Mouse (Mus musculus): ENCODE measurements around the gene Miga1.

Miga1 gene

DNA sequence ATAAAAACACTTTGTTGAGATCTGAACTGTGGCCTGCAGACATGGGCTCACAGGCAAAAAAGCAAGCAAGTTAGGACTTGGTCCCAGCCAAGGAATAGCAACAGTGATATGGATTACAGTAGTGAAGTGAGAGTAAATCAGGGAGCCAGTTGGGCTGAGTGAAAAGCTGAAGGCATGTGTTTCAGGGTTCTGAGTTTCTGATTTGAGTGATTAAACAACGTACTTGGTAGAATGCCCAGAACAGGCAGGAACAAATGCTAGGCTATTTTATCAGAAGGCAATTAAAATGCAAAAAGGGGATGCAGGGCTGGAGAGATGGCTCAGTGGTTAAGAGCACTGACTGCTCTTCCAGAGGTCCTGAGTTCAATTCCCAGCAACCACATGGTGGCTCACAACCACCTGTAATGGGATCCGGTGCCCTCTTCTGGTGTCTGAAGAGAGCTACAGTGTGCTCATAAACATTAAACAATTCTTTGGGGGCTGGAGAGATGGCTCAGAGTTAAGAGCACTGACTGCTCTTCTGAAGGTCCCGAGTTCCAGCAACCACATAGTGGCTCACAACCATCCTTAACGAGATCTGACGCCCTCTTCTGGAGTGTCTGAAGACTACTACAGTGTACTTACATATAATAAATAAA is 94.8 kb downstream of the Miga1 start:
- no peak for DNase-seq (ENCODE audit: low spot score)

DNA sequence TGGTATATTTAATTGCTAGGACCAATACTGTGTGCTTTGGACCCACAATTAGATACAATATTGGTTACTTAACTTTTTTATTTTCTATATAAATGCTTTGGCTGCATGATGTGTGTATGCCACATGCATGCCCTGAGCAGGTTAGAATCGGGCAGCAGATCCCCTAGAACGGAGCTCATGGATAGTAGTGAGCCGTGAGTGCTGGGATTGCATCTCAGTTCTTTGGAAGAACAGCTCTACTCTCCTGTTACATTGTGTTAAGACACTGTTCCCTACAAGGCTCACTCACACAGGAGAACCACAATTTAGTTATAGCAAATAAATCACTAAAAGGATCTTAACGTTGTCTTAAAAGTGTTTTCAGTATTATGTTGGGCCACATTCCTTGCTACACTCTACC is 96.9 kb downstream of the Miga1 start:
- DNase-seq (ENCODE audit: low spot score): no peak

DNA sequence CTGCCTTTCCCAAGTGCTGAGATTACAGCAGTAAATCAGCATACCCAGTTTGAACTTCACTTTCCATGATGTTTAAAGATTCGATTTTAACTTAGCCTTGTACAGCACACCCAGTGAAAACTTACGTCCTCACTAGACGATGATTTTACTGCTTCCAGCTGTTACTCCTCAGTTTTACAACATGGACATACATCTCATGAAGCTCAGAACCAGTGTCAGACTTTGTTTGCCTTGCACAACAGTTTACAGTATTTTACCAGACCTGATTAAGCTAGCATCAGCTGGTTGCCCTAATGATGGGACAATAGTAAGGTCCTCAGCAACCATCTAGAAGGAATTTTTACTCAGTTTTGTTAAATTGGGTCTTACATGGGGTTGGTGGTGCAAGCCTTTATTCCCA is 99.1 kb downstream of the Miga1 start:
- DNase-seq (ENCODE audit: low spot score): no peak

DNA sequence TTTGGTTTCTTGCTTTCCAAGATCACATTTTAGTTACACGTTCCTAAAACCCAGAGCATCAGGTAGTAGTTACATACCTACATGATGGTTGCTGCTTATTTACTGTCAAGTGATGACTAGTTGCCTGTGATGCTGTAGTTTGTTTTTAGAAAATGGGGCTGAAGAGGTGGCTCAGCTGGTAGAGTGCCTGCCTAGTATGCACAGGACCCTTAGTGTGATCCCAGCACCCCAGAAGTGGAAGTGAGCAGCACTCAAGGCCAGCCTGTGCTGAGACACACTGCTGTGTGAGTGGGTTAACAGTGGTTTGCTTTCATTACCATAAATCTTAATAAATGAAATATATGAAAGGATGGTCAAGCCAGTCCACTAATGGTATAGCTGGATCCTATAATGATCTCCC is 100.6 kb downstream of the Miga1 start:
- no peak for DNase-seq (ENCODE audit: low spot score)

DNA sequence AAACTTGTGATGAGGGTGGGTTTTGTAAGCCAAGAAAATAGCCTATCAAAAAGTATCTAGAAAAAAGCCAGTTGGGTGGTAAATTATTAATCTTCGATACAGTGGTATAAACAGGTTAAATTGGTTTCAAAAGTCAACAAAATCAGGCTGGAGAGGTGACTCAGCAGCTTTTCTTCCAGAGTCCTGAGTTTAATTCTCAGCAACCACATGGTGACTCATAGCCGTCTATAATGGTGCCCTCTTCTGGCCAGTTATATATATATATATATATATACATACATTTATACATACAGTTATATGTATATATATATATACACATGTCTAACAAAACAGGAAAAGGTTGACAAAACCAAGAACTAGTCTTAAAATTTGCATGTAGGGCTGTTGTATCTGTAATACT is 101.4 kb downstream of the Miga1 start:
- no peak for DNase-seq (ENCODE audit: low spot score)

DNA sequence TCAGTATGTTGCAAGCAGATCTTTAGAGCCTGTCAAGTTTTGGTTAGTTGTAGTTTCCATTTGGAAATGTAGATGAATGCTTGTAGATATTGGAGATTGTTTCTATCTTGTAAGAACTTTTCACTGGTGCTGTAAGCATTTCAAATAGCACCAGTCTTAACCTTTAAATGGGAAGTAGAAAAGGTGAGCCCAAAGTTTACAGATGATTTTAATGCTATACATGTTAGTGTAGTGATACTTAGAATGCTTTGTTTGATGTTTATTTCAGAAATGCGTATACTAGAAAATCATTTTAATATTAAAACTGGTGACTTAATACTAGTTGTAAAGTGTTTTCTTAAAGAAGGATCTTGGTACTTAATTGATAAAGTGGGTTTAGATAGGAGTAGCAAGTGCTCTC is 104.4 kb downstream of the Miga1 start:
- DNase-seq (ENCODE audit: low spot score): no peak

DNA sequence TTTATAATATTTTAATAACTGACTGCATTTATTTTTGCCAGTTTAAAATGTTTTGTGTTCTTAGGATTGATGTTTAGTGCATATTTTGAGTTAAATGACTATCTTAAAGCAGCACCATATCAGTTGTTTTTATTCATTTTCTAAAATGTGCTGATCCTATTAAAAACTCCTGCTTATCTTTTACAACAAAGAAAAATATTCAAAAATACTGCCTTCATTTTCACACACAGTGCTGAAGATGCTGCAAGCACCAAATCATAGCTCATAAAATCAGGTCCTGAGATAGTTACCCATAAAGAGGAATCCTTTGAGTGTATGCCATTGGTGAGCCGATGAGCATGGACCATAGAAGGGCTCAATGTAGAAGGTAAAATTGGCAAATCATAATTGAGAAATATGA is 105.0 kb downstream of the Miga1 start:
- no peak for DNase-seq (ENCODE audit: low spot score)

DNA sequence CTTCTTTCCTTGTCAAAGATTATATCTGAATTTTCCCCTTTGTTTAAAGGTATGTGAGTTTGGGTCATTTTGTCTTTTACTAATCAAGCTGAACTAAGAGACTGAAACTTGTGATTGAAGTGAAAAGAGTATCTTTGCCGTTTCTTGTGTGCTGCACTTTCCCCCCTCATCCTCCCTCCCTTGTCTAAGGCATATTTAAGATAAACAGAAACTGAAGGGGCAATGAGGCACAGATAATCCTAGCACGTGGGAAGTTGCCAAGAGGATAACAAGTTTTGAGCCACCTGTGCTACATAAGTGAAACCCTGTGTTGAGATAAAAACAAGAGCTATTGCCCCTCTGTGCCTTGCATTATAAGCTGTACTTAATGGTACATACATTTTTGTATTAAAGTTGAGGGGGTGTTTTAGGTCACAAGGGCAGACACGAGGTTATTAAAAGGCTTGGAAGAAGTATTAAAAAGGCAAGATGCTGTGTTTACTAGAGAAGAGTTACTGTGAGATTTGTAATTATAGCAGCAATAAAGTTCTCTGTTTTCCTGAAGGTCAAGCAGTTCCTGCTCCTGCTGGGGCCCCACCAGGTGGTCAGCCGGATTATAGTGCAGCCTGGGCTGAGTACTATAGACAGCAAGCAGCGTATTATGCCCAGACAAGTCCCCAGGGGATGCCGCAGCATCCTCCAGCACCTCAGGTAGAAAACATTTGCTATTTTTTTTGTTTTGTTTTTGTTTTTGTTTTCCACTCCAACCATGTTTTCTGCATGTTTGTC is 108.7 kb downstream of the Miga1 start:
- no peak for DNase-seq (ENCODE audit: low spot score)

DNA sequence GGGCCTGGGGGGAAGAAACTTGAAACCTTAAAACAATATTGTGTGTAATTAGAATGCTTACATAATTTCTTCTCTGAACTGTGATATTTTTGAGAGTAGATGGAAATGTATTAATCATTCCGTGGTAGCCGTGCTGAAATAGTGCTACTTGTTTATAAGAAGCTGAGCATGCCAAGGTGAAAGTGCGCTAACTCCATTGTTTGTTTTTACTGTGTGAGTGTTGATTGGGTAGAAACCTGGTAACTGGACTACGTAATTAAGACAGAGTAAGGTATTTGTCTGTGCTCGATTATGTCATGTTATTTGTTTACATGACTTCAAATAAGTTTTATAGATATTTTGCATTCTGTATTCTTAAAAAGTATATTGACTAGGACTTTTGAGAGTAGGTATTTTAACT is 110.9 kb downstream of the Miga1 start:
- DNase-seq (ENCODE audit: low spot score): no peak

DNA sequence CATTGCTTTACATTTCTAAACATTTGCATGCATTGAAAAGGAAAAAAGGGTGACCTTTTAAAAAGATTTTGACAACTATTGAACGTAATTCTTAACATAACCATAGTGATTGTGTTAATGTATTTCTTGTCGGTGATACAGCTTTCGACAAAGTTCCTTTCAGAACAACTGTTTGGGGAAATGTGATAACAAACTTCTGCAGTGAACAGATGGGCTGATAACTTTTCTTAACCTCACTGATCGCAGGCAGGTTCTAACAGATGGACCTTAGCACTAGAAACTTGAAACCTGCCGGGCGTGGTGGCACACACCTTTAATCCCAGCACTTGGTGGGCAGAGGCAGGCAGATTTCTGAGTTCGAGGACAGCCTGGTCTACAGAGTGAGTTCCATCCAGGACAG is 111.4 kb downstream of the Miga1 start:
- DNase-seq (ENCODE audit: low spot score): no peak

DNA sequence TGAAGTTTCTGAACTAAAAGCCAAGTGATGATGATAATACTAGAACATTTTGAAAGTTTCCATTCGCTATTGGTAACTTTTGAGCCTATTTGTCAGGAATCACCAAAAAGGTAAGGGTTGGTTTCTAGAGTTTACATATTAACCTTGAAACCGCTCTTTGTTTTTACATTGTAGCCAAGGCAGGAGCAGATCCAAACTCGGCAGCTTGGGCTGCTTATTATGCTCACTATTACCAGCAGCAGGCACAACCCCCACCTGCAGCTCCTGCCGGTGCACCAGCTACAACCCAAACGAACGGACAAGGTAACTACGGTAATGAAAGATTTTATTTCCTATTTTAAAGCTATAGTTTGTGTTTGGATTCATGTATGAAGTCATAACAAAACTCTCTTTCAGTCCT is 114.3 kb downstream of the Miga1 start:
- no peak for DNase-seq (ENCODE audit: low spot score)

DNA sequence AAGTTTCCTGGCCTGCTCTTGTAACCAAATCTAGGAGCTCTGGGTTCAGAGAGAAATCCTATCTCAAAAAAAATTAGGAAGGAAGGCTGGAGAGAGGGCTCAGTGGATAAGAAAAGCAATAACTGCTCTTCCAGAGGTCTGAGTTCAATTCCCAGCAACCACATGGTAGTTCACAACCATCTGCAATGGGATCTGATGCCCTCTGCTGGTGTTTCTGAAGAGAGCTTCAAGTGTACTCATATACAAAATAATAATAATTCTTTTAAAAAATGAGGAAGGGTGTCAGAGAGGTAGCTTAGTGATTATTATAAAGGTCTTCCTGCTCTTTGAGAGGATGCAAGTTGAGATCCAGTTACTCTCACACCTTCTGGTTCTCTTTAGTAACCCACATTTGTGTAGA is 115.3 kb downstream of the Miga1 start:
- no peak for DNase-seq (ENCODE audit: low spot score)
